Mouse (Mus musculus) hindbrain, embryonic 11.5 days (tissue): Measurements from ENCODE around the gene Apob. TPM values are rescaled to one million over a fixed set of nuclear protein-coding genes. Genes with fewer than 3 reads are reported as not detected.

Experiments
- ATAC-seq: fragments of 200-750 bp; cut with Nextera tagmentation; 2 replicates; pipeline ENCODE4 v1.8.0; 2017; ENCODE audit warnings: mild to moderate bottlenecking, moderate TSS enrichment, moderate library complexity; ENCODE audit not compliant: low FRiP score
- DNase-seq: peaks from one replicate; pipeline ENCODE4 v3.0.0-alpha.2; 2015; ENCODE audit warnings: low spot score
- H3K27ac ChIP-seq: fragments of 300-500 bp; sonication (generic); 2 replicates; pipeline ENCODE4 v1.5.1; 2014; ENCODE audit warnings: mild to moderate bottlenecking, low read depth, low read length
- H3K27me3 ChIP-seq: fragments of 300-500 bp; sonication (generic); 2 replicates; pipeline ENCODE4 v1.6.1; 2014; ENCODE audit warnings: mild to moderate bottlenecking, low read length, moderate library complexity, mixed read lengths; ENCODE audit not compliant: control insufficient read depth, insufficient read depth
- H3K36me3 ChIP-seq: fragments of 300-500 bp; sonication (generic); 2 replicates; pipeline ENCODE4 v1.6.1; 2014; ENCODE audit warnings: mild to moderate bottlenecking, low read length, moderate library complexity, mixed read lengths; ENCODE audit not compliant: control insufficient read depth, insufficient read depth
- H3K4me1 ChIP-seq: fragments of 300-500 bp; sonication (generic); replicated peaks from 2 replicates; pipeline ENCODE4 v1.6.1; 2014; ENCODE audit warnings: low read length, mixed read lengths; ENCODE audit not compliant: control insufficient read depth, insufficient read depth
- H3K4me2 ChIP-seq: fragments of 300-500 bp; sonication (generic); replicated peaks from 2 replicates; pipeline ENCODE4 v1.6.1; 2014; ENCODE audit warnings: mild to moderate bottlenecking, low read depth, low read length
- H3K4me3 ChIP-seq: fragments of 300-500 bp; sonication (generic); 2 replicates; pipeline ENCODE4 v1.5.1; 2014; ENCODE audit warnings: low read depth, low read length
- H3K9ac ChIP-seq: fragments of 300-500 bp; sonication (generic); 2 replicates; pipeline ENCODE4 v1.6.1; 2014; ENCODE audit warnings: low read depth, low read length
- H3K9me3 ChIP-seq: fragments of 300-500 bp; sonication (generic); 2 replicates; pipeline ENCODE4 v1.6.1; 2016; ENCODE audit warnings: low read length; ENCODE audit not compliant: control insufficient read depth
- WGBS: fragments of 180-500 bp; shearing (Covaris S2); extraction: QIAGEN DNeasy Blood & Tissue Kit; methylation state at CpG from one replicate; pipeline ENCODE4 v1.1.7; 2014; 5-methylcytosine and 5-hydroxymethylcytosine counted together
- polyA plus RNA-seq: library from polyadenylated mRNA; unstranded; fragments of >200 nt; fragmentation: Nextera tagmentation; extraction: Ambion mirVana; gene quantifications from 2 replicates; pipeline ENCODE4 v1.2.1, GENCODE M21; 2014

The Apob gene
- polyA plus RNA-seq: 0.12 and 0.28 TPM in 2 replicates

DNA sequence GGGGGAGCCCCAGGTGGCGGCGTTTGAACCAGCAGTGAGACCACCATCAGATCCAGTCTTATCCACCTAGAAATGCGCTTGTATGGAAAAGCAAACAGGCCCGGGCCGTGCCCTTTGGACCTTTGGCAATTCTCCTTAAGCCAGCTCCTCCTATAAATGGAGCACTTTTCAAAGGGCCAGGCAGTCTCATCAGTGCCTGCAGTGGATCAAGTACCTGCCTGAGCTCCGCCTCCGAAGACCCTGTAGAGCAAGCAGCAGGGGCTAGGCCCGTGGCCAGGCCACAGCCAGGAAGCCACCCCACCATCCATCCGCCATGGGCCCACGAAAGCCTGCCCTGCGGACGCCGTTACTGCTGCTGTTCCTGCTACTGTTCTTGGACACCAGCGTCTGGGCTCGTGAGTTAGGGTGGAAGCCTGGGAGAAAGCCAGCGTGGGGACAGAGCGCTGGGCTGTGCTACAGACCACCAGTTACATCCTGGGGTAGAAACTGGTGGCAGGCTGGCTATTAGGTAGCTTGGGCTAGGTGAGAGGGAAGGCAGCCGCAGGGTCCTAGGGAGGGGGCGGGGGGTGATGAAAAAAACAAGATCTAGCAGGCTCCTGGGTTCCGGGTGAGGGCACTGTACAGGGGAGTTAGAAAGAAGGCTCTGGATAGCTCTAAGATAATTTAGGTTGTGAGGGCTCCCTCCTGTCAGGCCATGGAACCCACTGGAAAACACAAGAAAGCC, at the start of gene Apob:
Gene Apob, plus strand, starts transcription at position 183 of the 724 bp plus-strand sequence.
- H3K9me3 ChIP-seq: no peaks in the 10 kb centered on the region
- DNase-seq (no peak), ATAC-seq (peak; percentile 18; the same call in 1 of the 2 replicates)
- no peak within 1 kb of the TSS for H3K4me3 ChIP-seq
- H3K27ac ChIP-seq: no peak within 1 kb of the TSS
- no peaks in the 10 kb centered on the region for H3K36me3 ChIP-seq
- no peak within 1 kb of the TSS for H3K4me2 ChIP-seq
- H3K4me1 ChIP-seq: no peaks in the 10 kb centered on the region
- H3K9ac ChIP-seq: no peak within 1 kb of the TSS
- 84% methylated on average over 20 of the region's 20 CpGs for WGBS
- H3K27me3 ChIP-seq: no peaks in the 10 kb centered on the region

DNA sequence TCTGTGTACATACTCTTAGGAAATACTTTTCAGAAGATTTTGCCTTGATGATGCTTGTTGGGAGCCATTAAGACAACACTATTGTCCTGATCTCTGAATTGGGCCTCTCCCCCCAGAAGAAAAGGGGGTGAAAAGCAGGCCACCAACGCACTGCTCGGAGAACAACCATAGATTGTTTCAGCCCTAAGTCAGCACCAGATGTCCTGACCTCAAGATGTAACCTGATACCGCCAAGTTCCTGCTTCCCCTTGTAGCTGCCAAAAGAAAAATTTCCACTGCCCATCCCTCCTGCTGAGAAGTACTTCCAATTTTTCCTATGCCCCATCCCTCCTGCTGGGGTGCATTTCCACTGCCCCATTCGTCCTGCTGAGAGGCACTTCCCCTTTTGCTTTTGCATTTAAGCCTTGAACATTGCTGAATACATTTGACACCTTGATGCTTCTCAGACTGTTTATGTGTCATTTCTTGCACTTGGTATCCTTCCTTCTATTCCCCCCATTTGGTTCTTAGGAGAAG, 45.0 kb upstream of the Apob start:
- Histone ChIP-seq H3K4me3 (no peak overlapping the region), H3K4me1 (no peaks in the 10 kb centered on the region), H3K36me3 (no peaks in the 10 kb centered on the region), H3K27ac (no peak overlapping the region), H3K27me3 (no peaks in the 10 kb centered on the region), H3K9ac (no peak overlapping the region), H3K9me3 (no peaks in the 10 kb centered on the region), H3K4me2 (no peak overlapping the region)
- WGBS: 56% methylated on average over 4 of the region's 4 CpGs
- ATAC-seq: no peak
- DNase-seq: no peak

DNA sequence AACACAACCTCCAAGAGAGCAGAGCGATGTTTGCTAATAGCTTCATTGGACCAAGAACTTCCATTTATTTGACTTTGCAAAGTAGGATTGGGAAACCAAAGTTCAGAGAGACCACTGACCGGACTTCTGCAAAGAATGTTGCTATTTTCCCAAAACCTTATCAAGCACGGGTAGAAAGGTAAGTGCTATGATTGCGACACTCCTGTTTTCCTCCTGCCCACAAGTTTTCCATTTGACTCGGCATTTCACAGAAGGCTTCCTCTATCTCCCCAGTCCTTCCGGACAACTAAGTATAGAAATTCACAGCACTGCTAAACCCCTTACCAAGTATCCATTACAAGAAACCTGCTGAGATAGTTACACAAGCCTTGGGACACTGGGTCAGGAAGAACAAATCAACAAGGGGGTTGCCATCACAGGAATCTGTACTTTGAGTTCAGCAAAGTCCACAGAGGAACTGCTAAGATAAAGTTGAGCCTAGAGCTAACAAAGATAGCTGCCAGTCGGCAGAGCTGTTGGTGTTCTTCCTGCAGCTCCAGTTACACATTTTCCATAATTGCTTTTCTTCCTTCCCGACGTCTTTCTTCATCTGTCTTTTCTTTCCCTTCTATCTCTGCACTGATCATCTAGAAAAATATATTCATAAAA, 27.2 kb upstream of the Apob start:
- no peak for DNase-seq
- WGBS: 84% methylated on average over 9 of the region's 9 CpGs
- no peaks in the 10 kb centered on the region for H3K27me3 ChIP-seq
- no peaks in the 10 kb centered on the region for H3K36me3 ChIP-seq
- H3K9me3 ChIP-seq: no peaks in the 10 kb centered on the region
- H3K9ac ChIP-seq: no peak overlapping the region
- H3K4me2 ChIP-seq: no peak overlapping the region
- ATAC-seq: no peak
- no peaks in the 10 kb centered on the region for H3K4me1 ChIP-seq
- no peak overlapping the region for H3K4me3 ChIP-seq
- no peak overlapping the region for H3K27ac ChIP-seq

DNA sequence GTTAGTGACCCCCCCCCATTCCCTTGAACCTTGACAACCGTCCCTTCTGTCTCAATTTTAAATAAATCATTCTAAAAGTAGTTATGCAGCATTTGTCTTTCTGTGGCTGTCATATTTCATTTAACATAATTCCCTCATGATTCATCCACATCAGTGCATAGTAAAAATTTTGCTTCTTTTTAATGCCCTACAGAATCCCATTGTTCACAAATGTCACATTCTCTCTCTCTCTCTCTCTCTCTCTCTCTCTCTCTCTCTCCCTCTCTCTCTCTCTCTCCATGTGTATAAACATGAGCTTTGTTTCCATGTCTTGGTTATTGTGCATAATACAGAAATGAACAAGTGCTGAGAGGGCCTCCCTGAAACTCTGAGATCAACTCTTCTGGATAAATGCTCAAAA, 18.6 kb upstream of the Apob start:
- no peak for ATAC-seq
- H3K9me3 ChIP-seq: no peaks in the 10 kb centered on the region
- H3K27ac ChIP-seq: no peak overlapping the region
- no peaks in the 10 kb centered on the region for H3K4me1 ChIP-seq
- H3K4me2 ChIP-seq: no peak overlapping the region
- H3K27me3 ChIP-seq: no peaks in the 10 kb centered on the region
- WGBS: 74% methylated on average over 1 of the region's 1 CpGs
- H3K4me3 ChIP-seq: no peak overlapping the region
- no peak for DNase-seq
- no peak overlapping the region for H3K9ac ChIP-seq
- no peaks in the 10 kb centered on the region for H3K36me3 ChIP-seq

DNA sequence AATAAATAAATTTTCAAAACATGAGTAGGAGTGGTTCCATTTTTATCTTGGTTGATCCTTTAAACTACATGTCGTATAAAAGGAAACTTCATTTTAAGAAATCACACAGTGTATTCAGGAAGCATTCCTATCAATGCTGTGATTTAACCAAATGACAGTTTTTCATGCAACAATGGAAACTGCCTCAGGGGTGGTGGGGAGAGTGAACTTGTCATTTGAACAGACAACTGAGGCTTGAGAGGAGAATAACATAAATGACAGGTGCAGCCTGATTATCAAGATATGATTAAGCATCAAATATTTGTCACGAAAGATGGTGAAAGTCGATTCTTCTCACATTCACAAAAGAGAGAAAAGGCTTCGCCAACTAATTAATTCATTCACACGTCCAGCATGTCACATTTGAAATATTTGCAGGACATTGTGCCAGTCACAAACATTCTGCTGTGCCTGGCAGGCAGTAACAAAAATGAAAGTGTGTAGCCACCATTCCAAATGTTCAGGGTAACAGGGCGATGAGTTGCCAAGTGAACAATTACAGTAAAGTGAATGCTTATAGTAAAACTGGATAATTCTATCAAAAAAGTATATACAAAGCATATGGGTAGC, 18.0 kb upstream of the Apob start:
- 82% methylated on average over 6 of the region's 6 CpGs for WGBS
- H3K27ac ChIP-seq: no peak overlapping the region
- no peak overlapping the region for H3K4me3 ChIP-seq
- no peaks in the 10 kb centered on the region for H3K4me1 ChIP-seq
- ATAC-seq: no peak
- H3K9me3 ChIP-seq: no peaks in the 10 kb centered on the region
- no peak for DNase-seq
- no peak overlapping the region for H3K4me2 ChIP-seq
- H3K27me3 ChIP-seq: no peaks in the 10 kb centered on the region
- H3K36me3 ChIP-seq: no peaks in the 10 kb centered on the region
- no peak overlapping the region for H3K9ac ChIP-seq

DNA sequence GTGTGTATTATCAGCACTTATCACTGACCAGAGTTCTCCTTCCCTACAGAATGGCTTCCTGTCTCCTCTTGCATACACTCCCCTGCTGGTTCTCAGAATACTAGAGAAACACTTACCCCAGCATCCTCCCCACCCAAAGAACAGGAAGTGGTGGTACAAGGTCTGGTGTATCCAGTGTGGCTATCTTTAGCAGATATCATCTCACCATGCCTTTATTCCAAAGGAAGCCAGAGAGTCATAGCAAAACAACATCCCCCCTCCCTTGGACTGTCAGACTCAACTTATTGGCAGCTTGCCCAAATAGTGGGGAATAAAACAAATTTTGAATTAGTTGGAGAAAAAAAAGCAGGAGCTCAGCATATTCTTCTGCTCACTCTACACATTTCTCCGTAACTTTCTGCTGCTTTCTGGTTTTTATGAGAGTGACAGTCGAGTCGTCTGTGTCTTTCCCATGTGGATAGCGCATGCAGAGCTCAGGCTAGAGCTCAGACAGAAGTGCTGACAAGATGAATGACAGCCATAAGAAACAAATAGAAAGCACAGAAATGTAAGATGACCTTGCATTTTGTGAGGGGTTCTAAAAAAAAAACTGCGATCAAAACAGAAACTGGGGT, 15.0 kb upstream of the Apob start:
- Histone ChIP-seq H3K4me3 (no peak overlapping the region), H3K27me3 (no peaks in the 10 kb centered on the region), H3K4me1 (no peaks in the 10 kb centered on the region), H3K9ac (no peak overlapping the region), H3K4me2 (no peak overlapping the region), H3K9me3 (no peaks in the 10 kb centered on the region), H3K27ac (no peak overlapping the region), H3K36me3 (no peaks in the 10 kb centered on the region)
- DNase-seq: no peak
- ATAC-seq: no peak
- 69% methylated on average over 5 of the region's 5 CpGs for WGBS

DNA sequence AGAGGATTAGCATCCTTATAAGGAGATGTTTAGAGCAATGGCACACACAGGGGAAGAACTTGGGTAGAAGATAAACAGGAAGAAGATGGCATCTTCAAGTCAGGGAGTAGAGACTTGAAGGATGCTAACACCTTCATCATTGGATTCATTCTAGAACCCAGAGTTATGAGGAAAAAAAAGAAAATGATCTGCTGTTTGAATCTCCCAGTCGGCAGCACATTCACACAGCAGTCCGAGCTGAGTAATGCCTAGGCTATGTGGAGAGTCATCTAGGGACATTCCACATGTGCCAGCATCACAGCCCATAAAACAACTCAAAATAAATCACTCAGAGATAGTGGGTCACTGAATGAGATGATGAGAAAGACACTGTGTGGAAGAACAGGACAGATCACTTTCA, 10.2 kb upstream of the Apob start:
- Histone ChIP-seq H3K9ac (no peak overlapping the region), H3K4me3 (no peak overlapping the region), H3K9me3 (no peaks in the 10 kb centered on the region), H3K27ac (no peak overlapping the region), H3K4me1 (no peaks in the 10 kb centered on the region), H3K36me3 (no peaks in the 10 kb centered on the region), H3K4me2 (no peak overlapping the region), H3K27me3 (no peaks in the 10 kb centered on the region)
- ATAC-seq (no peak), DNase-seq (no peak)
- WGBS: 93% methylated on average over 2 of the region's 2 CpGs

DNA sequence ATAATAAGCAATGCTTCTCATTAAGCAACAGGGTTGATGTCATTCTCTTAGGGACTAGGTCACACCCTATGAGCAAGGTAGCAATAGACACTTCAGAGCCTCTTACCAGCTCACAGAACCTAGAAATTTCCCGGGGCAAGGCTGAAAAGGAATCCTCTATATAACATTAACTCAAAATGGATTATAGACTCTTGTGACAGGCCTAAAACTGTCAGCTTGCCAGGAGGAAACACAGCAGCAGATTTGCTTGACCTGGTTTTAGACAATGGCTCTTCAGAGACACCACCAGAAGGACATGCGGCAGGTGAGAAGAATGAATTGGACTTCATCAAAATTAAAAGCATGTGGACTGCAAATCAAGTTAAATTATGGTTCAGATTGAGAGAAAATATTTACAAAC, 7.1 kb upstream of the Apob start:
- no peak overlapping the region for H3K4me2 ChIP-seq
- H3K27ac ChIP-seq: no peak overlapping the region
- ATAC-seq (no peak), DNase-seq (no peak)
- no peak overlapping the region for H3K9ac ChIP-seq
- H3K9me3 ChIP-seq: no peaks in the 10 kb centered on the region
- WGBS: 82% methylated on average over 2 of the region's 2 CpGs
- no peaks in the 10 kb centered on the region for H3K27me3 ChIP-seq
- H3K4me1 ChIP-seq: no peaks in the 10 kb centered on the region
- H3K4me3 ChIP-seq: no peak overlapping the region
- H3K36me3 ChIP-seq: no peaks in the 10 kb centered on the region
